Mouse (Mus musculus) hindbrain, embryonic 13.5 days (tissue): Measurements from ENCODE around the gene Chd1. TPM values are rescaled to one million over a fixed set of nuclear protein-coding genes. Genes with fewer than 3 reads are reported as not detected.
"Not testable (repeated sequence)": the region's sequence is repeated elsewhere in the genome, so short reads cannot be mapped to it uniquely, and the experiment has no call there.

ENCODE experiments used
- ATAC-seq: fragments of 200-750 bp; cut with Nextera tagmentation; 2 replicates; pipeline ENCODE4 v1.8.0; 2017; ENCODE audit warnings: moderate TSS enrichment; ENCODE audit not compliant: low FRiP score
- H3K27ac ChIP-seq: fragments of 300-500 bp; sonication (generic); 2 replicates; pipeline ENCODE4 v1.5.1; 2015; ENCODE audit warnings: inconsistent platforms, mild to moderate bottlenecking, moderate library complexity
- H3K27me3 ChIP-seq: fragments of 300-500 bp; sonication (generic); 2 replicates; pipeline ENCODE4 v1.6.1; 2015; ENCODE audit warnings: mild to moderate bottlenecking, inconsistent platforms
- H3K36me3 ChIP-seq: fragments of 300-500 bp; sonication (generic); 2 replicates; pipeline ENCODE4 v1.6.1; 2015; ENCODE audit warnings: mild to moderate bottlenecking, inconsistent platforms
- H3K4me1 ChIP-seq: fragments of 300-500 bp; sonication (generic); replicated peaks from 2 replicates; pipeline ENCODE4 v1.6.1; 2015; ENCODE audit warnings: inconsistent platforms
- H3K4me2 ChIP-seq: fragments of 300-500 bp; sonication (generic); 2 replicates; pipeline ENCODE4 v1.6.1; 2015; ENCODE audit warnings: inconsistent platforms, mild to moderate bottlenecking, moderate library complexity
- H3K4me3 ChIP-seq: fragments of 300-500 bp; sonication (generic); 2 replicates; pipeline ENCODE4 v1.5.1; 2015; ENCODE audit warnings: mild to moderate bottlenecking, inconsistent platforms
- H3K9ac ChIP-seq: fragments of 300-500 bp; sonication (generic); 2 replicates; pipeline ENCODE4 v1.6.1; 2015; ENCODE audit warnings: mild to moderate bottlenecking, inconsistent platforms
- H3K9me3 ChIP-seq: fragments of 300-500 bp; sonication (generic); 2 replicates; pipeline ENCODE4 v1.6.1; 2016; ENCODE audit warnings: inconsistent platforms
- WGBS: fragments of 180-500 bp; shearing (Covaris S2); methylation state at CpG from one replicate; pipeline ENCODE4 v1.1.7; 2015; 5-methylcytosine and 5-hydroxymethylcytosine counted together
- polyA plus RNA-seq: library from polyadenylated mRNA; unstranded; fragments of >200 nt; fragmentation: Nextera tagmentation; extraction: Ambion mirVana; gene quantifications from 2 replicates; pipeline ENCODE4 v1.2.1, GENCODE M21; 2015

Chd1 gene
- polyA plus RNA-seq, 1 experiment from 2014 or later, result 20.9 TPM

GRCm38 (mm10) chr17:15705303-15706284 lies 827 bp downstream of the Chd1 start:
- ATAC-seq, result peak; percentile 71
- Histone ChIP-seq H3K9me3 (no peaks in the 10 kb centered on the region), H3K4me3 (peak overlapping the region; percentile 86), H3K4me1 (peaks cover 34% of the 10 kb centered on the region), H3K4me2 (peak overlapping the region; percentile 96), H3K9ac (peak overlapping the region; percentile 93), H3K36me3 (peaks cover 12% of the 10 kb centered on the region), H3K27me3 (no peaks in the 10 kb centered on the region), H3K27ac (peak overlapping the region; percentile 97)
- WGBS, result under 1% methylated on average over 77 of the region's 89 CpGs

GRCm38 (mm10) chr17:15714507-15714906 lies 9.7 kb downstream of the Chd1 start:
- no peak for ATAC-seq
- Histone ChIP-seq H3K27ac (no peak overlapping the region), H3K4me1 (peaks cover 23% of the 10 kb centered on the region), H3K9me3 (no peaks in the 10 kb centered on the region), H3K4me2 (no peak overlapping the region), H3K4me3 (no peak overlapping the region), H3K36me3 (peaks cover 5% of the 10 kb centered on the region; the same call in 1 of the 2 replicates), H3K9ac (no peak overlapping the region), H3K27me3 (no peaks in the 10 kb centered on the region)
- 88% methylated on average over 4 of the region's 4 CpGs for WGBS

- H3K36me3 ChIP-seq, result peaks cover 5% of the 10 kb centered on the region; the same call in 1 of the 2 replicates
- H3K27ac ChIP-seq, result no peak overlapping the region
- 0 out of 2 replicates have a peak overlapping the region, but pooled peaks have one; percentile 20 for H3K9ac ChIP-seq
- H3K4me2 ChIP-seq, result no peak overlapping the region
- peak; percentile 59 for ATAC-seq
- no peaks in the 10 kb centered on the region for H3K9me3 ChIP-seq
- WGBS, result 78% methylated on average over 3 of the region's 3 CpGs
- peaks cover 17% of the 10 kb centered on the region for H3K4me1 ChIP-seq
- no peaks in the 10 kb centered on the region for H3K27me3 ChIP-seq
- H3K4me3 ChIP-seq, result no peak overlapping the region
Observed at GRCm38 (mm10) chr17:15715013-15715902, 10.5 kb downstream of the Chd1 start.

GRCm38 (mm10) chr17:15715940-15716339 lies 11.2 kb downstream of the Chd1 start:
- peaks cover 15% of the 10 kb centered on the region for H3K4me1 ChIP-seq
- ATAC-seq, result no peak
- H3K4me2 ChIP-seq, result no peak overlapping the region
- H3K9me3 ChIP-seq, result no peaks in the 10 kb centered on the region
- peaks cover 5% of the 10 kb centered on the region; the same call in 1 of the 2 replicates for H3K36me3 ChIP-seq
- H3K27ac ChIP-seq, result no peak overlapping the region
- no peak overlapping the region for H3K9ac ChIP-seq
- WGBS, result 87% methylated on average over 3 of the region's 3 CpGs
- no peaks in the 10 kb centered on the region for H3K27me3 ChIP-seq
- no peak overlapping the region for H3K4me3 ChIP-seq

GRCm38 (mm10) chr17:15720841-15721240 lies 16.1 kb downstream of the Chd1 start:
- WGBS, result 96% methylated on average over 3 of the region's 3 CpGs
- ATAC-seq, result no peak
- Histone ChIP-seq H3K27ac (no peak overlapping the region), H3K4me3 (no peak overlapping the region), H3K36me3 (peaks cover 10% of the 10 kb centered on the region), H3K27me3 (no peaks in the 10 kb centered on the region), H3K4me2 (no peak overlapping the region), H3K9me3 (no peaks in the 10 kb centered on the region), H3K4me1 (0 out of 2 replicates have a peak, but pooled peaks cover 6% of the 10 kb centered on the region), H3K9ac (no peak overlapping the region)

GRCm38 (mm10) chr17:15723291-15723690 lies 18.5 kb downstream of the Chd1 start:
- H3K4me3 ChIP-seq, result no peak overlapping the region
- H3K9ac ChIP-seq, result no peak overlapping the region
- ATAC-seq, result no peak
- no peak overlapping the region for H3K4me2 ChIP-seq
- 0 out of 2 replicates have a peak, but pooled peaks cover 3% of the 10 kb centered on the region for H3K4me1 ChIP-seq
- no peak overlapping the region for H3K27ac ChIP-seq
- H3K27me3 ChIP-seq, result no peaks in the 10 kb centered on the region
- 86% methylated on average over 1 of the region's 1 CpGs for WGBS
- no peaks in the 10 kb centered on the region for H3K9me3 ChIP-seq
- peaks cover 31% of the 10 kb centered on the region for H3K36me3 ChIP-seq

GRCm38 (mm10) chr17:15723866-15724475 lies 19.2 kb downstream of the Chd1 start:
- not testable (repeated sequence) for H3K4me3 ChIP-seq, ATAC-seq, H3K9ac ChIP-seq, H3K4me2 ChIP-seq, H3K9me3 ChIP-seq, H3K27me3 ChIP-seq, H3K27ac ChIP-seq, H3K4me1 ChIP-seq
- WGBS, result 90% methylated on average over 5 of the region's 5 CpGs
- peaks cover 31% of the 10 kb centered on the region for H3K36me3 ChIP-seq

- Histone ChIP-seq H3K9me3 (no peaks in the 10 kb centered on the region), H3K4me2 (no peak overlapping the region), H3K27me3 (no peaks in the 10 kb centered on the region), H3K9ac (no peak overlapping the region), H3K36me3 (peaks cover 54% of the 10 kb centered on the region), H3K4me3 (no peak overlapping the region), H3K27ac (no peak overlapping the region), H3K4me1 (no peaks in the 10 kb centered on the region)
- WGBS, result 72% methylated on average over 5 of the region's 5 CpGs
- ATAC-seq, result no peak
Observed at GRCm38 (mm10) chr17:15731706-15732105, 26.9 kb downstream of the Chd1 start.

- H3K27me3 ChIP-seq, result no peaks in the 10 kb centered on the region
- no peaks in the 10 kb centered on the region for H3K4me1 ChIP-seq
- no peaks in the 10 kb centered on the region for H3K9me3 ChIP-seq
- 91% methylated on average over 10 of the region's 10 CpGs for WGBS
- peaks cover 48% of the 10 kb centered on the region for H3K36me3 ChIP-seq
- H3K4me2 ChIP-seq, result no peak overlapping the region
- H3K27ac ChIP-seq, result no peak overlapping the region
- ATAC-seq, result no peak
- H3K4me3 ChIP-seq, result no peak overlapping the region
- H3K9ac ChIP-seq, result no peak overlapping the region
Observed at GRCm38 (mm10) chr17:15737346-15737917, 32.7 kb downstream of the Chd1 start.

GRCm38 (mm10) chr17:15741836-15742235 lies 37.1 kb downstream of the Chd1 start:
- peaks cover 53% of the 10 kb centered on the region for H3K36me3 ChIP-seq

GRCm38 (mm10) chr17:15742953-15743352 lies 38.2 kb downstream of the Chd1 start:
- Histone ChIP-seq H3K36me3 (peaks cover 52% of the 10 kb centered on the region), H3K4me1 (no peaks in the 10 kb centered on the region), H3K9me3 (no peaks in the 10 kb centered on the region), H3K27me3 (no peaks in the 10 kb centered on the region), H3K9ac (no peak overlapping the region), H3K4me2 (no peak overlapping the region), H3K4me3 (no peak overlapping the region), H3K27ac (no peak overlapping the region)
- 94% methylated on average over 10 of the region's 10 CpGs for WGBS
- ATAC-seq, result no peak

More at GRCm38 (mm10) chr17:15741836-15742235, 37.1 kb downstream of the Chd1 start:
- WGBS, result 93% methylated on average over 8 of the region's 8 CpGs
- H3K9me3 ChIP-seq, result no peaks in the 10 kb centered on the region
- no peak overlapping the region for H3K9ac ChIP-seq
- ATAC-seq, result no peak
- H3K27ac ChIP-seq, result no peak overlapping the region
- no peaks in the 10 kb centered on the region for H3K4me1 ChIP-seq
- no peak overlapping the region for H3K4me3 ChIP-seq
- no peaks in the 10 kb centered on the region for H3K27me3 ChIP-seq
- no peak overlapping the region for H3K4me2 ChIP-seq
